Mouse (Mus musculus): ENCODE measurements around the gene Asprv1.
A peak's percentile ranks its signal among the peaks of the same experiment; 100 is the strongest.

Asprv1 gene

GRCm38 (mm10) chr6:86615301-86615700, 12.7 kb upstream of the Asprv1 start:
- no peak for DNase-seq (ENCODE audit: low spot score in 2 of 2)

GRCm38 (mm10) chr6:86623201-86623600, 4.8 kb upstream of the Asprv1 start:
- no peak for DNase-seq (ENCODE audit: low spot score in 2 of 2)

- peak; percentile 42 to 48 for DNase-seq (ENCODE audit: low spot score in 2 of 2)
Measured at GRCm38 (mm10) chr6:86624074-86625030, 3.6 kb upstream of the Asprv1 start.

- no peak for DNase-seq (ENCODE audit: low spot score in 2 of 2)
Measured at GRCm38 (mm10) chr6:86630141-86630540, 2.2 kb downstream of the Asprv1 start.

GRCm38 (mm10) chr6:86636495-86636894, 8.5 kb downstream of the Asprv1 start:
- no peak for DNase-seq (ENCODE audit: low spot score in 2 of 2)

- no peak for DNase-seq (ENCODE audit: low spot score in 2 of 2)
Measured at GRCm38 (mm10) chr6:86637171-86637835, 9.3 kb downstream of the Asprv1 start.

- DNase-seq (ENCODE audit: low spot score in 2 of 2): no peak
Measured at GRCm38 (mm10) chr6:86637860-86638259, 9.9 kb downstream of the Asprv1 start.

GRCm38 (mm10) chr6:86638434-86638833, 10.5 kb downstream of the Asprv1 start:
- DNase-seq (ENCODE audit: low spot score in 2 of 2): no peak

GRCm38 (mm10) chr6:86639180-86640160, 11.5 kb downstream of the Asprv1 start:
- no peak for DNase-seq (ENCODE audit: low spot score in 2 of 2)

GRCm38 (mm10) chr6:86640161-86640560, 12.2 kb downstream of the Asprv1 start:
- DNase-seq (ENCODE audit: low spot score in 2 of 2): no peak

- DNase-seq (ENCODE audit: low spot score in 2 of 2): no peak
Measured at GRCm38 (mm10) chr6:86640776-86641175, 12.8 kb downstream of the Asprv1 start.

- DNase-seq (ENCODE audit: low spot score in 2 of 2): no peak
Measured at GRCm38 (mm10) chr6:86641716-86642115, 13.8 kb downstream of the Asprv1 start.

- no peak for DNase-seq (ENCODE audit: low spot score in 2 of 2)
Measured at GRCm38 (mm10) chr6:86644775-86645400, 16.9 kb downstream of the Asprv1 start.

GRCm38 (mm10) chr6:86645551-86645950, 17.6 kb downstream of the Asprv1 start:
- DNase-seq (ENCODE audit: low spot score in 2 of 2): no peak

- no peak for DNase-seq (ENCODE audit: low spot score in 2 of 2)
Measured at GRCm38 (mm10) chr6:86646143-86646542, 18.2 kb downstream of the Asprv1 start.

GRCm38 (mm10) chr6:86653026-86653425, 25.1 kb downstream of the Asprv1 start:
- no peak for DNase-seq (ENCODE audit: low spot score in 2 of 2)

GRCm38 (mm10) chr6:86654270-86654916, 26.4 kb downstream of the Asprv1 start:
- DNase-seq (ENCODE audit: low spot score in 2 of 2): no peak

- no peak for DNase-seq (ENCODE audit: low spot score in 2 of 2)
Measured at GRCm38 (mm10) chr6:86658501-86658900, 30.5 kb downstream of the Asprv1 start.

- DNase-seq (ENCODE audit: low spot score in 2 of 2): no peak
Measured at GRCm38 (mm10) chr6:86660161-86660877, 32.4 kb downstream of the Asprv1 start.

- no peak for DNase-seq (ENCODE audit: low spot score in 2 of 2)
Measured at GRCm38 (mm10) chr6:86665076-86665475, 37.1 kb downstream of the Asprv1 start.

All from right cerebral cortex, postnatal 36 days (tissue).